Mouse (Mus musculus) hindbrain, embryonic 14.5 days (tissue): ENCODE data around the gene Bcl10. TPM values are rescaled to one million over a fixed set of nuclear protein-coding genes. Genes with fewer than 3 reads are reported as not detected.

Experiments used
- ATAC-seq: fragments of 200-750 bp; cut with Nextera tagmentation; 2 replicates; pipeline ENCODE4 v1.8.0; 2017; ENCODE audit warnings: moderate number of reproducible peaks, mild to moderate bottlenecking, moderate TSS enrichment, moderate library complexity; ENCODE audit not compliant: low FRiP score
- DNase-seq: peaks from one replicate; pipeline ENCODE4 v3.0.0-alpha.2; 2015; ENCODE audit warnings: low spot score
- H3K27ac ChIP-seq: fragments of 300-500 bp; sonication (generic); 2 replicates; pipeline ENCODE4 v1.5.1; 2014; ENCODE audit warnings: mild to moderate bottlenecking, moderate library complexity
- H3K27me3 ChIP-seq: fragments of 300-500 bp; sonication (generic); 2 replicates; pipeline ENCODE4 v1.6.1; 2014; ENCODE audit warnings: mild to moderate bottlenecking, low read length, mixed read lengths; ENCODE audit not compliant: control insufficient read depth, insufficient read depth
- H3K36me3 ChIP-seq: fragments of 300-500 bp; sonication (generic); replicated peaks from 2 replicates; pipeline ENCODE4 v1.6.1; 2014; ENCODE audit not compliant: control insufficient read depth, insufficient read depth
- H3K4me1 ChIP-seq: fragments of 300-500 bp; sonication (generic); replicated peaks from 2 replicates; pipeline ENCODE4 v1.6.1; 2014; ENCODE audit warnings: antibody characterized with exemption, low read length, mixed read lengths; ENCODE audit not compliant: control insufficient read depth, insufficient read depth
- H3K4me2 ChIP-seq: fragments of 300-500 bp; sonication (generic); replicated peaks from 2 replicates; pipeline ENCODE4 v1.6.1; 2014; ENCODE audit warnings: mild to moderate bottlenecking, moderate library complexity
- H3K4me3 ChIP-seq: fragments of 300-500 bp; sonication (generic); replicated peaks from 2 replicates; pipeline ENCODE4 v1.5.1; 2014; ENCODE audit warnings: mild to moderate bottlenecking, low read length
- H3K9ac ChIP-seq: fragments of 300-500 bp; sonication (generic); 2 replicates; pipeline ENCODE4 v1.6.1; 2014
- H3K9me3 ChIP-seq: fragments of 300-500 bp; sonication (generic); 2 replicates; pipeline ENCODE4 v1.6.1; 2016; ENCODE audit warnings: low read length; ENCODE audit not compliant: control insufficient read depth
- WGBS: fragments of 180-500 bp; shearing (Covaris S2); extraction: QIAGEN DNeasy Blood & Tissue Kit; methylation state at CpG from one replicate; pipeline ENCODE4 v1.1.7; 2014; 5-methylcytosine and 5-hydroxymethylcytosine counted together
- polyA plus RNA-seq: library from polyadenylated mRNA; unstranded; fragments of >200 nt; fragmentation: Nextera tagmentation; extraction: Ambion mirVana; gene quantifications from 2 replicates; pipeline ENCODE4 v1.2.1, GENCODE M21; 2014

Gene Bcl10
- polyA plus RNA-seq, 1 experiment from 2014 or later, result 37.9 TPM

DNA sequence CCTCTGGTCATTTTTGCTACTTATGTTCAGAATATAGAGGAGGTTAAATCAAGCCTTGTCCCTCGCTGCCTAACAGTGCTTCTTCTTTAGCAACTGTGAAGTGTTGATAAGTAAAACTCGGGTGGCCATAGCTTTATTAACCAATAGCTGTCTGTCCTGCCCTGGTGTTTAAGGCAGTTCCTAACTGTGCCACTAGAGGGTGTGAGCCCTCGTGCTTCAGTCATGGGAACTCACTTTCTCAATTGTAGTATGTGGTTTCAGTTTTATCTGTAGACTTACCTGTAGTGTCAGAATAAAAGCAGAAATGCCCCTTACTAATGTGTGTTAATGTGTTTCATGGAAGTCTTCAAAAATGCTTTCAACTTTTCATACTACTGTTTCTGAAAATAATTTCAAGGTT lies 19.4 kb downstream of the Bcl10 start:
- 17% methylated on average over 3 of the region's 3 CpGs for WGBS
- no peak overlapping the region for H3K4me2 ChIP-seq
- peaks cover 33% of the 10 kb centered on the region for H3K36me3 ChIP-seq
- no peak overlapping the region for H3K27ac ChIP-seq
- ATAC-seq (no peak), DNase-seq (peak; percentile 79)
- H3K9me3 ChIP-seq, result no peaks in the 10 kb centered on the region
- no peak overlapping the region for H3K9ac ChIP-seq
- no peaks in the 10 kb centered on the region for H3K27me3 ChIP-seq
- H3K4me3 ChIP-seq, result no peak overlapping the region
- H3K4me1 ChIP-seq, result peaks cover 21% of the 10 kb centered on the region

DNA sequence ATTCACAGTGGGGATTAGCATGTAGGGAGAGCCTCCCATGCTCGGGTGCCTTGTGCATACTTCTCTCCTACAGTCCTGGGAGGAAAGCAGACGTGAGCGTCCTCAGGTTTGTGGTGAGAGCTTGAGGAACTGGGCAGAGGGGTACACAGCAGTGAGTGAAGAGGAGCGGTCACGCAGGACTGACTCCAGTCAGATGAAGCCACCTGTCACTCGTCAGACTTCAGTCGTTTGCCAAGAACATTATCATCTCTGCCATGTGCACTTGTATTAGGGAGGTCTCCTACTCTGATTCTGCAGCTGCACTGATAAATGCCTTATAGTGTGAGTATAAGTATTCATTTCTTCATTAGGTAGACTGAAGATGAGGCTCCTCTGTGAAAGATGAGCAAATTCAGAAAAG lies 21.7 kb downstream of the Bcl10 start:
- H3K4me2 ChIP-seq, result no peak overlapping the region
- no peak overlapping the region for H3K27ac ChIP-seq
- ATAC-seq (no peak), DNase-seq (no peak)
- H3K4me3 ChIP-seq, result no peak overlapping the region
- H3K27me3 ChIP-seq, result no peaks in the 10 kb centered on the region
- H3K9me3 ChIP-seq, result no peaks in the 10 kb centered on the region
- H3K9ac ChIP-seq, result no peak overlapping the region
- 82% methylated on average over 7 of the region's 7 CpGs for WGBS
- peaks cover 8% of the 10 kb centered on the region for H3K4me1 ChIP-seq
- H3K36me3 ChIP-seq, result peaks cover 29% of the 10 kb centered on the region

DNA sequence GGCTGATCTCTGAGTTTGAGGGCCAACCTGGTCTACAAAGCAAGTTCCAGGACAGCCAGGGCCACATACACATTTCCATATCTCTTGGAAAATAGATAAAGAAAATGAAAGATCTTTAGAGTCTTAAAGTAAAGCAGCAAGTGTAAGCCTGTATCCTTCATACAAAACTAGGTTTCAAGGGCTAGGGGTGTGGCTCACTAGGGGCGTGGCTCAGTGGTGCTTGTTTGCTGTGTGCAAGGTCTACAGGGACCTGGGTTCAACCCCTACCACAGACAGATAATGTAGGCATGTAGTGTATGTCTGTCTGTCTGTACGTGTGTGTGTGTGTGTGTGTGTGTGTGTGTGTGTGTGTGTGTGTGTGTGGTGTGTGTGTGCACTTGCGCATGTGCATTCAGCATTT lies 23.3 kb downstream of the Bcl10 start:
- H3K4me2 ChIP-seq, result no peak overlapping the region
- H3K27ac ChIP-seq, result no peak overlapping the region
- H3K9me3 ChIP-seq, result no peaks in the 10 kb centered on the region
- H3K4me3 ChIP-seq, result no peak overlapping the region
- no peaks in the 10 kb centered on the region for H3K4me1 ChIP-seq
- H3K36me3 ChIP-seq, result peaks cover 21% of the 10 kb centered on the region
- H3K9ac ChIP-seq, result no peak overlapping the region
- no peak for ATAC-seq
- 82% methylated on average over 3 of the region's 3 CpGs for WGBS
- no peaks in the 10 kb centered on the region for H3K27me3 ChIP-seq
- no peak for DNase-seq

DNA sequence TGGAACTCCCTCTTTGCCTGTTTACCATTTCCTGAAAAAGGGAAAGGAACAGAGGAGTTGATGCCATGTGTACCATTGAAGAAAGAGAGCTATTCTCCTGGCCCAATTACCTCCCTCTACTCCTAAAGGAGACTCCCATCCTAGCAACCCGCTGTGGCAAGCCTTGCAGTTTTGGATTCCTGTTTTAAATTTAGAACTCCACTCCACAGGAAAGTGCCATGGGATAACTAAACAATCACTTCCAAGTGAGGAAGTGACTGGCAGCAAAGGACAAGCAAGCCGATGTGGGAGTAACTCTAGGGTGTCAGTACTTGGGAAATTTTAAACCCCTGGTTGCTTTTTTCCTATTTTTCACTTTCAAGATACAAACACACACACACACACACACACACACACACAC lies 24.1 kb downstream of the Bcl10 start:
- 58% methylated on average over 2 of the region's 2 CpGs for WGBS

DNA sequence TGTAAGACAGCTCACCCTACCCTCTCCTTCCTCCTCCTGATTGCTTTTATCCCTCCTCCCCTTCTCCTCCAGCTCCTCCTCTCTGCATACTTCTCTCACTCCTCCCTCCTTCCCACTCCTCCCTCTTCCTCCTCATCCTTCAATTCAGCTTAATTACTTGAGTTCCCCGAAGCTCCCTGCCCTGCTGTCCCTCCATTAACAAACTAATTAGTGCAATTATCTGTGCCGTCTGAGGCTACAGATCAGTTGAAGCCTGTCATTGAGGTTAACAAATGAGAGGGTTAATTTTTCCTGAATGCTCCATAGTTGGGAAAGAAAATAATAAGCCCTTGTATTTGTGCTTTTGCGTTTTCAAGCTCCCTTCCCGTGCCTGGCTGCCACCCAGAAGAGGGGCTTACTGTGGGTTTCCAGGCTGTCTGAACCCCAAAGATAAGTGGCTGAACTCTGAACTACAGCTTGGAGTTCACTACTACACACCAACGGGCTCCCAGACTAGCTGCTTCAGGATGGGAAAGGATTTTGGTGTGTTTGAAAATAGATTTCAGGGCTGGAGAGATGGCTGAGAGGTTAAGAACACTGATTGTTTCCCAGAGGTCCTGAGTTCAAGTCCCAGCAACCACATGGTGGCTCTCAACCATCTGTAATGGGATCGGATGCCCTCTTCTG lies 25.1 kb downstream of the Bcl10 start:
- H3K9ac ChIP-seq, result no peak overlapping the region
- no peaks in the 10 kb centered on the region for H3K4me1 ChIP-seq
- no peak for ATAC-seq
- H3K36me3 ChIP-seq, result peaks cover 12% of the 10 kb centered on the region
- H3K4me3 ChIP-seq, result no peak overlapping the region
- H3K9me3 ChIP-seq, result no peaks in the 10 kb centered on the region
- 32% methylated on average over 6 of the region's 6 CpGs for WGBS
- H3K4me2 ChIP-seq, result no peak overlapping the region
- DNase-seq, result no peak
- no peak overlapping the region for H3K27ac ChIP-seq
- no peaks in the 10 kb centered on the region for H3K27me3 ChIP-seq

More for the DNA sequence above, 24.1 kb downstream of the Bcl10 start:
- no peaks in the 10 kb centered on the region for H3K27me3 ChIP-seq
- no peak overlapping the region for H3K9ac ChIP-seq
- peaks cover 13% of the 10 kb centered on the region for H3K36me3 ChIP-seq
- H3K4me3 ChIP-seq, result no peak overlapping the region
- no peak for DNase-seq
- no peaks in the 10 kb centered on the region for H3K9me3 ChIP-seq
- no peak for ATAC-seq
- H3K4me2 ChIP-seq, result no peak overlapping the region
- no peaks in the 10 kb centered on the region for H3K4me1 ChIP-seq
- no peak overlapping the region for H3K27ac ChIP-seq

DNA sequence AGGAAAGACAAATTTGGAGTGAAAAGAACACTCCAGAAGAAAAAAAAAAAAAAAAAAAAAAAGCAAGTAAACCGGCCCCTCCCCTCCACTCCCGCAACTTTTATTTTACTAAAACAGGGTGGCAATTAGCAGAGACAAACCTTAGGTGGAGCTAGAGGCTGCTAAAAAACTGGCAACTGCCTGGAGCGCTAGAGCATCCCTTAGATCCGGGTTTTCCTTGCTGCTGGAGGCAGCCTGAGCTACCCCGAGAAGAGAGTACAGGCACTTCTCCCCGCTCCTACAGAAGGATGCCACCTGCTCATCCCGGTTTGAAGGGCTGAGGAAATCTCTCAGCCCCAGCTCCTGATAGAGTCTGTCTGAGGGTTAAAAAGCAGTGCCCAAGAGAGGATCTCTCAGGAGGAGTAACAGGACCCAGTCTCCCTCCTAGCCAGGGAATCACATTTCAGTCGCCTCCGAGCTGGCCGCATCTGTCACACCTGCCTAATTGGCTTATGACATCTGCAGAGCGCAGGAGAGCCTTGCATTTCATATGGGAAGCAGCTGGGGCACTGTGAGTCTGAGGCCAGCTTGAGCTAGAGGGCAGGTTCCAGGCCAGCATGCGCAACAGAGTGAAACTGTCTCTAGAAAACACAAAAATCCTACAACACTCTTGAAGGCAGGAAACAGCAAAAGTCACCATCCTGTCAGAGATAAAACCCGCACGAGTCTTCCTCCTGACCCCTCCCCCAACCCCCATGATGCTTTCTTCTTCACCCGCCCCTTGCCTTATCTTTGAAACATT lies 27.6 kb downstream of the Bcl10 start:
- Histone ChIP-seq H3K4me1 (no peaks in the 10 kb centered on the region), H3K4me2 (peak overlapping the region; percentile 42), H3K9me3 (no peaks in the 10 kb centered on the region), H3K4me3 (0 out of 2 replicates have a peak overlapping the region, but pooled peaks have one; percentile 4), H3K36me3 (0 out of 2 replicates have a peak, but pooled peaks cover 3% of the 10 kb centered on the region), H3K9ac (peak overlapping the region; percentile 35), H3K27me3 (no peaks in the 10 kb centered on the region), H3K27ac (no peak overlapping the region)
- DNase-seq (peak; percentile 80), ATAC-seq (peak; percentile 81)
- 9% methylated on average over 15 of the region's 15 CpGs for WGBS

DNA sequence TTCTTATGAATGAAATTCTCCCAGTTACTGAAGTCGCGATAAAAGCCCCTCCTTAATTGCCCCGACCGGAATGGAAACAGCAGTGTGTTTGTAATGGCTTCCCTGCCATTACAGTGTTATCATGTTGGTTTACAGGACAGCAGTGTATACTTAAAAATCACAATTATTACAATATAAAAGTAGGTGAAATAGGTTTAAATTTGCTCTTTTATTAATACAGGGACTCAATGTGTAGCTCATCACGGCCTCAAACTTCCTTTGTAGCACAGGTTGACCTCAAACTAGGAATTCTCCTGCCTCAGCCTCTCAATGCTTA lies 28.2 kb downstream of the Bcl10 start:
- H3K27me3 ChIP-seq, result no peaks in the 10 kb centered on the region
- H3K9me3 ChIP-seq, result no peaks in the 10 kb centered on the region
- H3K27ac ChIP-seq, result no peak overlapping the region
- H3K9ac ChIP-seq, result no peak overlapping the region
- H3K4me1 ChIP-seq, result no peaks in the 10 kb centered on the region
- peak overlapping the region; percentile 42; the same call in 1 of the 2 replicates for H3K4me2 ChIP-seq
- 0 out of 2 replicates have a peak, but pooled peaks cover under 1% of the 10 kb centered on the region for H3K36me3 ChIP-seq
- DNase-seq (peak; percentile 24), ATAC-seq (no peak)
- 51% methylated on average over 5 of the region's 5 CpGs for WGBS
- H3K4me3 ChIP-seq, result no peak overlapping the region

DNA sequence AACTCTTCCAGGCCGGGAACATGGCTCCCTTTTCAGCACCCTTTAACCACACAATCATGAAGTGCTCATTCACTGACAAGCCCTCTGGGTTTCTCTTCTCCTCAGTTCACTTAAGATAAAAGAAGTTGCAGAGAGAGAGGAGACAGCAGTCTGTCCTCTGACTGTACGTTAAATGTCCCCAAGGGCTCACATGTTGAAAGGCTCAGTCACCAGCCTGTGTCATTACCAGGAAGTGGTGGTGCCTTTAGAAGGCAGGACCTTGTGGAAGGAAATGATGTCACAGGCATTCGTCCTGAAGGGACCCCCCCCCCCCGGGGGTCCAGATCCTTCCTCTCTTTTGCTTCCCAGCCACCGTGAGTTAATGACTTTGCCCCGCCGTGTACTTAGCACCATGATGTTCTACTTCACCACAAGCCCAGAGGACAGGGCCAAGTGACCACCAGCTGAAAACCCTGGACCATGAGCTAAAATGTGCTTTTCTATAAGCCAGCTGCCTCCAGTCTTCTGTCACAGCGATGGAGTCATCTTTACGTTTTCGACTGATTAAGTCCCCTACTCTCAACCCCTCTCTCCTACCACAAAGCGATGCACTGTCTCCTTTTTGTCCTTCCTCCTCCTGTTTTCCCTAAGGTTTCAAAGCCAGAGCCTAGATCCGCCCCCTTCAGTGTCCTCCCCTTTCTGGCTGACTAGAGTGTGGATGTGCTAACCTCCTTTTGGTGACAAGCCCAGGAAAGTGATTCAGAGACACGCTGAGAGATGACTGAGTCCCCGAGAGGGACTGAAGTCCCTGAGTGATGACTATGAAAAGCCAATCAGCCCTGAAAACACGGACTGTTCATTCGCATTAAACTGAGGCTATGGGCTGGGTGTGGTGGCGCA lies 28.9 kb downstream of the Bcl10 start:
- no peak for ATAC-seq
- no peaks in the 10 kb centered on the region for H3K9me3 ChIP-seq

DNA sequence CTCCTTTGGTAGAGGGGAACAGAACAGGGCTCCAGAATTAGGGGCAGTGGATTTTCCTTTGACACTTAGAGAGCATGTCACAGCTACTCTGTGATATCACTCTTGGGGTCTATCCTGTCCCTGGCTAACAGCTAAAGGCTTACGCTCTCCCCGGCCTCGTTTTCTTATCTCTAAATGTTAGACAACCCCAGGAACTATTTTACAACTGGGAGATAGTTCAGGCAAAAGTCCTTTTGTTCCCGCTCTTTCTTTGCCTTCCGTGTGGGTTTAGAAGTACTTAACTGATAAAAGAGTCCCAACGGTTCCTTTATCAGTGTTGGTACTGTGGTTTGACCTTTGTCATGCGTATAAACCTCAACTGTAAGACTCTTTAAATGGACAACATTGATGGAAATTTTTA lies 30.3 kb downstream of the Bcl10 start:
- no peak overlapping the region for H3K9ac ChIP-seq
- H3K4me3 ChIP-seq, result no peak overlapping the region
- H3K9me3 ChIP-seq, result no peaks in the 10 kb centered on the region
- 91% methylated on average over 7 of the region's 7 CpGs for WGBS
- ATAC-seq, result no peak
- no peak overlapping the region for H3K4me2 ChIP-seq
- DNase-seq, result no peak
- no peaks in the 10 kb centered on the region for H3K4me1 ChIP-seq
- H3K36me3 ChIP-seq, result no peaks in the 10 kb centered on the region
- H3K27ac ChIP-seq, result no peak overlapping the region
- H3K27me3 ChIP-seq, result no peaks in the 10 kb centered on the region

More for the DNA sequence above, 28.9 kb downstream of the Bcl10 start:
- 68% methylated on average over 17 of the region's 17 CpGs for WGBS
- Histone ChIP-seq H3K9ac (no peak overlapping the region), H3K4me1 (no peaks in the 10 kb centered on the region), H3K4me3 (no peak overlapping the region), H3K27ac (no peak overlapping the region), H3K27me3 (no peaks in the 10 kb centered on the region), H3K36me3 (no peaks in the 10 kb centered on the region), H3K4me2 (no peak overlapping the region)
- DNase-seq, result no peak
